Mouse (Mus musculus): ENCODE results near the gene Efcab12. TPM values are rescaled to one million over a fixed set of nuclear protein-coding genes. Genes with fewer than 3 reads are reported as not detected.
"Not testable (repeated sequence)": the region's sequence is repeated elsewhere in the genome, so short reads cannot be mapped to it uniquely, and the experiment has no call there.

The Efcab12 gene
- polyA plus RNA-seq (2012; rRNA removed): 0.04 TPM in 2 replicates

- H3K4me3 ChIP-seq (ENCODE audit: low read depth, low read length): peak within 1 kb of the TSS; percentile 63
- TF ChIP-seq POLR2A (IDR thresholded peaks at IDR 0.05; ENCODE audit: low read depth, low read length) (no peak; the same call in 1 of the 2 replicates), CTCF (IDR thresholded peaks at IDR 0.05; ENCODE audit: extremely low read depth, insufficient read length, insufficient replicate concordance, low read depth, low read length) (no peak)
- no peak within 1 kb of the TSS for H3K27ac ChIP-seq (ENCODE audit: insufficient read depth, low read depth, low read length)
- H3K27me3 ChIP-seq (ENCODE audit: control insufficient read depth, insufficient read depth, low read length): no peaks in the 10 kb centered on the region
- peaks cover 7% of the 10 kb centered on the region; the same call in 1 of the 2 replicates for H3K4me1 ChIP-seq (ENCODE audit: control insufficient read depth, insufficient read depth, insufficient read length, low read length)
- H3K36me3 ChIP-seq (ENCODE audit: control insufficient read depth, insufficient read depth, low read length): no peaks in the 10 kb centered on the region; the same call in 1 of the 2 replicates
- WGBS: 4% methylated on average over 19 of the region's 19 CpGs
Measured at GRCm38 (mm10) chr6:115838161-115838597, at the start of gene Efcab12. TSS of gene Efcab12 (minus strand) at chr6:115838412.

GRCm38 (mm10) chr6:115886894-115887293, 48.7 kb upstream of the Efcab12 start:
- H3K4me3 ChIP-seq (ENCODE audit: low read depth, low read length): no peak overlapping the region
- H3K4me1 ChIP-seq (ENCODE audit: control insufficient read depth, insufficient read depth, insufficient read length, low read length): 0 out of 2 replicates have a peak, but pooled peaks cover 5% of the 10 kb centered on the region
- H3K36me3 ChIP-seq (ENCODE audit: control insufficient read depth, insufficient read depth, low read length): no peaks in the 10 kb centered on the region
- WGBS: 31% methylated on average over 4 of the region's 4 CpGs
- H3K27me3 ChIP-seq (ENCODE audit: control insufficient read depth, insufficient read depth, low read length): no peaks in the 10 kb centered on the region
- TF ChIP-seq POLR2A (IDR thresholded peaks at IDR 0.05; ENCODE audit: low read depth, low read length) (no peak), CTCF (IDR thresholded peaks at IDR 0.05; ENCODE audit: extremely low read depth, insufficient read length, insufficient replicate concordance, low read depth, low read length) (no peak)
- H3K27ac ChIP-seq (ENCODE audit: insufficient read depth, low read depth, low read length): no peak overlapping the region

- TF ChIP-seq POLR2A (IDR thresholded peaks at IDR 0.05; ENCODE audit: low read depth, low read length) (no peak), CTCF (IDR thresholded peaks at IDR 0.05; ENCODE audit: extremely low read depth, insufficient read length, insufficient replicate concordance, low read depth, low read length) (no peak)
- Histone ChIP-seq H3K36me3 (ENCODE audit: control insufficient read depth, insufficient read depth, low read length) (no peaks in the 10 kb centered on the region), H3K4me1 (ENCODE audit: control insufficient read depth, insufficient read depth, insufficient read length, low read length) (no peaks in the 10 kb centered on the region), H3K27ac (ENCODE audit: insufficient read depth, low read depth, low read length) (no peak overlapping the region), H3K27me3 (ENCODE audit: control insufficient read depth, insufficient read depth, low read length) (no peaks in the 10 kb centered on the region), H3K4me3 (ENCODE audit: low read depth, low read length) (no peak overlapping the region)
Measured at GRCm38 (mm10) chr6:115884018-115884417, 45.8 kb upstream of the Efcab12 start.

DNA sequence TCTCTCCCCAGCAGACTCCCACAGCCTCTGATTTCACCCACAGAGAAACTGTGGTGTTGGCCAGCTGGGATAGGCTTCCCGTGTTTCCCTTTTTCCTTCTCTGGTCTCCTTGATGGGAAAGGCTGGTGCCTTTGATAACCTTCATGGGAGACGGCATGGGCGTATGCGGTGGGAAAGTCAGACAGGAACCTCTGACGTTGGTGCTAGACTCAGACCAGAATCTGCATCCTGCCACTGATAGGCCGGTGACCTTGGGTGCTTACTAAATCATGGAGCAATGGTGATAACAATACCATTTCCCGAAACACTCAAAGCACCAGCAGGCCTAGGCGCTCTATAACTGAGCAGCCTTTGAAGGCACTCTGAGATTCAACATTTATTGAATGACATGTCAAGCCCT, 42.5 kb upstream of the Efcab12 start:
- no peak for TF ChIP-seq CTCF (IDR thresholded peaks at IDR 0.05; ENCODE audit: extremely low read depth, insufficient read length, insufficient replicate concordance, low read depth, low read length)
- TF ChIP-seq POLR2A (IDR thresholded peaks at IDR 0.05; ENCODE audit: low read depth, low read length): no peak

DNA sequence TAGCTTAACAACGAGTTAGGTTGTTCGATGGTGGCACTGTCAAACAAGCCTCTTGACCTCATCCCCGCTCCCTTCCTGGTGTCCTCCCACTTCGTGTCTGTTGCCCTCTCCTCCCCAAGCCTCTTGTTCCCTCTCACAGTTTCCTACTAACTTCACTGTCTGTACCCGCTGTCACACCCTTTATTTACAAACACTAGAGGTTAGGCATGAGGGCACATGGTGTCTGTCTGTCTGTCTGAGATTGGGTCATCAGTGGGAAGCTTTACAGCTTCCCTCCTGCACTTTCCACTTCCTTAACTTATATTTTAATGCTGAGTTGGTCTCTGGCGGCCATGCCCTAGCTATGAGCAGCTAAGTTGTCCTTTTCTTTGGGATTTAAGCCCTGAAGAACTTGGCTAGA, 41.5 kb upstream of the Efcab12 start:
- WGBS: 71% methylated on average over 6 of the region's 6 CpGs
- TF ChIP-seq POLR2A (IDR thresholded peaks at IDR 0.05; ENCODE audit: low read depth, low read length): no peak
- no peak for TF ChIP-seq CTCF (IDR thresholded peaks at IDR 0.05; ENCODE audit: extremely low read depth, insufficient read length, insufficient replicate concordance, low read depth, low read length)
- Histone ChIP-seq H3K27ac (ENCODE audit: insufficient read depth, low read depth, low read length) (no peak overlapping the region), H3K4me3 (ENCODE audit: low read depth, low read length) (no peak overlapping the region), H3K36me3 (ENCODE audit: control insufficient read depth, insufficient read depth, low read length) (no peaks in the 10 kb centered on the region), H3K4me1 (ENCODE audit: control insufficient read depth, insufficient read depth, insufficient read length, low read length) (no peaks in the 10 kb centered on the region), H3K27me3 (ENCODE audit: control insufficient read depth, insufficient read depth, low read length) (no peaks in the 10 kb centered on the region)

More for the DNA sequence above, 42.5 kb upstream of the Efcab12 start:
- no peaks in the 10 kb centered on the region for H3K4me1 ChIP-seq (ENCODE audit: control insufficient read depth, insufficient read depth, insufficient read length, low read length)
- no peak overlapping the region for H3K4me3 ChIP-seq (ENCODE audit: low read depth, low read length)
- 87% methylated on average over 8 of the region's 8 CpGs for WGBS
- H3K27ac ChIP-seq (ENCODE audit: insufficient read depth, low read depth, low read length): no peak overlapping the region
- H3K36me3 ChIP-seq (ENCODE audit: control insufficient read depth, insufficient read depth, low read length): no peaks in the 10 kb centered on the region
- no peaks in the 10 kb centered on the region for H3K27me3 ChIP-seq (ENCODE audit: control insufficient read depth, insufficient read depth, low read length)

DNA sequence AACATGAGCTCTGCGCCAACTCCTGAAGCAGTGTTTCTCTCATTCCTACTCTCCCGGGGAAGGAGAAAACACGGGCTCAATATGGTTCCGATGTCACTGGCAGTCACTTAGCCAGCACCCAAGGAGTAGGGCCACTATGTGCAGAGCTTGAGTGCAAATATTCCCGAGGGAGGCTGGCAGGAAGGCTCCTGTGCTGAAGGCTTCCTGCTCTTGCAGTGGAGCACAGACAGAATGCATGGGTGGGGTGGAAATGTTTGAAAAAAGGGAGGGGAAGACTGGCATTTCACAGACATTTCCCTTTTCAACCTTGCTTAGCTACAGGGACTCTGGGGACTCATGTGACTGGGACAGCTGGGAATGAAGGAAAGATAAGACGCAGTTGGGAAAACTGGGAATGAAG, 40.5 kb upstream of the Efcab12 start:
- no peak overlapping the region for H3K27ac ChIP-seq (ENCODE audit: insufficient read depth, low read depth, low read length)
- no peaks in the 10 kb centered on the region for H3K27me3 ChIP-seq (ENCODE audit: control insufficient read depth, insufficient read depth, low read length)
- WGBS: 66% methylated on average over 6 of the region's 6 CpGs
- TF ChIP-seq CTCF (IDR thresholded peaks at IDR 0.05; ENCODE audit: extremely low read depth, insufficient read length, insufficient replicate concordance, low read depth, low read length): no peak
- no peak for TF ChIP-seq POLR2A (IDR thresholded peaks at IDR 0.05; ENCODE audit: low read depth, low read length)
- no peaks in the 10 kb centered on the region for H3K4me1 ChIP-seq (ENCODE audit: control insufficient read depth, insufficient read depth, insufficient read length, low read length)
- H3K4me3 ChIP-seq (ENCODE audit: low read depth, low read length): no peak overlapping the region
- no peaks in the 10 kb centered on the region for H3K36me3 ChIP-seq (ENCODE audit: control insufficient read depth, insufficient read depth, low read length)

- no peak for TF ChIP-seq POLR2A (IDR thresholded peaks at IDR 0.05; ENCODE audit: low read depth, low read length)
- TF ChIP-seq CTCF (IDR thresholded peaks at IDR 0.05; ENCODE audit: extremely low read depth, insufficient read length, insufficient replicate concordance, low read depth, low read length): no peak
- Histone ChIP-seq H3K36me3 (ENCODE audit: control insufficient read depth, insufficient read depth, low read length) (no peaks in the 10 kb centered on the region), H3K4me1 (ENCODE audit: control insufficient read depth, insufficient read depth, insufficient read length, low read length) (no peaks in the 10 kb centered on the region), H3K27me3 (ENCODE audit: control insufficient read depth, insufficient read depth, low read length) (no peaks in the 10 kb centered on the region), H3K27ac (ENCODE audit: insufficient read depth, low read depth, low read length) (no peak overlapping the region), H3K4me3 (ENCODE audit: low read depth, low read length) (no peak overlapping the region)
- 85% methylated on average over 2 of the region's 2 CpGs for WGBS
Measured at GRCm38 (mm10) chr6:115877239-115877638, 39.0 kb upstream of the Efcab12 start.

GRCm38 (mm10) chr6:115871318-115871717, 33.1 kb upstream of the Efcab12 start:
- not testable (repeated sequence) for H3K36me3 ChIP-seq (ENCODE audit: control insufficient read depth, insufficient read depth, low read length); H3K27me3 ChIP-seq (ENCODE audit: control insufficient read depth, insufficient read depth, low read length); H3K4me1 ChIP-seq (ENCODE audit: control insufficient read depth, insufficient read depth, insufficient read length, low read length); H3K4me3 ChIP-seq (ENCODE audit: low read depth, low read length); H3K27ac ChIP-seq (ENCODE audit: insufficient read depth, low read depth, low read length)
- no CpG with 5 or more reads among the region's 3 CpGs for WGBS

DNA sequence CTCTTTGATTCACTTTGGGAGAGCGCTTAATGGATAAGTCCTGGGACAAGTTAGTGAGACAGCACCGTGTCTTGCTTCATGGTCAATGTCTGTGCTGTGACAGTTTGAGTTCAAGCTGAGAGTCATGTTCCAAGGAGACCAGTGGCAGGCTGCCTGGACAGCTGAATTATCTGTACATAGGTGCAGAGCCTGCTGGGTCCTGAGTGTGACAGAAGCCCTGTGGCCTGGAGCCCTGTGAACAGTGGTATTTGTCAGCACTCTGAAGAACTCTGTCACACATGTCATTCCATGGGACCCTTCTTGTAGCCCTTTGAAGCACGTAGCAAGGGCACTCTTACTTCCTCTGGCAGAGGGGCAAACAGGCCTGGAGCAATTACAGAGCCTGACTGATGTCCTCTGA, 28.9 kb upstream of the Efcab12 start:
- H3K27me3 ChIP-seq (ENCODE audit: control insufficient read depth, insufficient read depth, low read length); H3K27ac ChIP-seq (ENCODE audit: insufficient read depth, low read depth, low read length); H3K4me3 ChIP-seq (ENCODE audit: low read depth, low read length); H3K4me1 ChIP-seq (ENCODE audit: control insufficient read depth, insufficient read depth, insufficient read length, low read length); H3K36me3 ChIP-seq (ENCODE audit: control insufficient read depth, insufficient read depth, low read length): not testable (repeated sequence)
- WGBS: no CpG with 5 or more reads among the region's 3 CpGs

Data from small intestine, adult 2 months (tissue).